Mouse (Mus musculus): Measurements from ENCODE around the gene Map2k3.

Map2k3 gene

GRCm38 (mm10) chr11:60958948-60959347 lies 27.1 kb downstream of the Map2k3 start:
- no peak for DNase-seq (ENCODE audit: low read depth)

GRCm38 (mm10) chr11:60961176-60961575 lies 29.3 kb downstream of the Map2k3 start:
- no peak for DNase-seq (ENCODE audit: low read depth)

GRCm38 (mm10) chr11:60962709-60963108 lies 30.9 kb downstream of the Map2k3 start:
- no peak for DNase-seq (ENCODE audit: low read depth)

GRCm38 (mm10) chr11:60966974-60967373 lies 35.1 kb downstream of the Map2k3 start:
- DNase-seq (ENCODE audit: low read depth): no peak

GRCm38 (mm10) chr11:60975097-60975496 lies 43.3 kb downstream of the Map2k3 start:
- DNase-seq (ENCODE audit: low read depth): no peak

GRCm38 (mm10) chr11:60976234-60976633 lies 44.4 kb downstream of the Map2k3 start:
- DNase-seq (ENCODE audit: low read depth): no peak

GRCm38 (mm10) chr11:60976742-60977141 lies 44.9 kb downstream of the Map2k3 start:
- DNase-seq (ENCODE audit: low read depth): peak; percentile 18

- DNase-seq (ENCODE audit: low read depth): no peak
Observed at GRCm38 (mm10) chr11:60977153-60977552, 45.3 kb downstream of the Map2k3 start.

GRCm38 (mm10) chr11:60978658-60979057 lies 46.8 kb downstream of the Map2k3 start:
- no peak for DNase-seq (ENCODE audit: low read depth)

GRCm38 (mm10) chr11:60979788-60980187 lies 48.0 kb downstream of the Map2k3 start:
- DNase-seq (ENCODE audit: low read depth): no peak

- DNase-seq (ENCODE audit: low read depth): no peak
Observed at GRCm38 (mm10) chr11:60981693-60982486, 50.1 kb downstream of the Map2k3 start.

- no peak for DNase-seq (ENCODE audit: low read depth)
Observed at GRCm38 (mm10) chr11:60984912-60985558, 53.2 kb downstream of the Map2k3 start.

- DNase-seq (ENCODE audit: low read depth): no peak
Observed at GRCm38 (mm10) chr11:60990428-60990827, 58.6 kb downstream of the Map2k3 start.
